Mouse (Mus musculus): ENCODE data around the gene Camsap2.

Camsap2 gene

DNA sequence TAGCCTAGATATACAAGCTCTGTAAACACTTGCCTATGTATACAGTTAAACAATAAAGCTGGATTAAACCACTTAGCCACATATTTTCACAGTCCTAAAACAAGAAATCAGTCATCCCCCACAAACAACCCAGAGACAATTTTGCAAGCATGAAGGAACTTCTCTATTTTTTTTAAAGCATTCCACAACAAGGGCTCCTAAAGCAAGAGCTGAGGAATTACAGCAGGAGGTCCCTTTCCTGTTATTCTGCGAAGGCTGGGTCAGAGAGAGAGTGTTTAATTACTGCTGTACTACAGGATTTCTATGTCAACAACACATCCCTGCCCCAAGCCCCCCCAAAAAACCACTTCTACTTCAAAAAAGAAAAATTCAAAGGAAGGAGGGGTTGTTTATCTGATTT, 1.6 kb downstream of the Camsap2 start:
- DNase-seq (ENCODE audit: low spot score): no peak

GRCm38 (mm10) chr1:136343727-136344126, 2.2 kb downstream of the Camsap2 start:
- no peak for DNase-seq (ENCODE audit: low spot score)

- DNase-seq (ENCODE audit: low spot score): no peak
Measured at GRCm38 (mm10) chr1:136340541-136340940, 5.4 kb downstream of the Camsap2 start.

DNA sequence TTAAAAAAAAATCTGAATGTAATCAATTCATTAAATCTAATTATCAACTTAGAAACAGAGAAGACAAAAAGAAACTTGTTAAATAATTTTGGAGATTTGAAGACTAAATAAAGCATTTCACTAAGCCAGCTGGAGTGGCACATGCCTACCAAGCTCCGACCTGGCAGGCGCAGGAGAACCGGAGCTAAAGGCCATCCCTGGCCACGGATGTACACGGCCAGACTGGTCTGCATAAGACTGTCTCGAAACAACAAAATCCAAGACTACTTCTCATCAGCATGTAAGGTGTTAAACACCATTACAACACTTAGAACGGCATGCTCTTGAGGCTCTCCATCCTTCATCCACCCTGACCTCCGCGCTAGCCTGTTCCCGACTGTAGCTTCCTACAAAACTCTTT, 11.2 kb downstream of the Camsap2 start:
- DNase-seq (ENCODE audit: low spot score): no peak

DNA sequence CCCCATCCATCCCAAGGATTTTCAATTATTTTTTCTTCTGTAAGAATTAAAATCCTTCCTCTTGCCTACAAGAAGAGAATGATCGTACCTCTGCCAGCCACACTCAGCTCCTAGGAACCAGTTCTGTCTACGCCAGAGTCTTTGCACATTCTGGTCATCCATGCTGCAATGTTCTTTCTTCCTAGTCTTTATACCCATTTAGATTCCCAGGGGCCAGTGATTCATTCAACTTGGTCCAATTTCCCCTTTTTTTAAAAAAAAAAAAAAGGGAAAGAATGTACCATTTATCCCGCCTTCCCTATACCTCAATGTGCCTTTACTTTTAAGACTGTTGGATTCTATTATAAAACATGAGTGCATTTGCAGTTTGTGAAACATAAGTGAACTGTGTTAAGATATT, 12.4 kb downstream of the Camsap2 start:
- DNase-seq (ENCODE audit: low spot score): no peak

- DNase-seq (ENCODE audit: low spot score): no peak
Measured at GRCm38 (mm10) chr1:136333071-136333470, 12.8 kb downstream of the Camsap2 start.

- DNase-seq (ENCODE audit: low spot score): no peak
Measured at GRCm38 (mm10) chr1:136331836-136332235, 14.1 kb downstream of the Camsap2 start.

DNA sequence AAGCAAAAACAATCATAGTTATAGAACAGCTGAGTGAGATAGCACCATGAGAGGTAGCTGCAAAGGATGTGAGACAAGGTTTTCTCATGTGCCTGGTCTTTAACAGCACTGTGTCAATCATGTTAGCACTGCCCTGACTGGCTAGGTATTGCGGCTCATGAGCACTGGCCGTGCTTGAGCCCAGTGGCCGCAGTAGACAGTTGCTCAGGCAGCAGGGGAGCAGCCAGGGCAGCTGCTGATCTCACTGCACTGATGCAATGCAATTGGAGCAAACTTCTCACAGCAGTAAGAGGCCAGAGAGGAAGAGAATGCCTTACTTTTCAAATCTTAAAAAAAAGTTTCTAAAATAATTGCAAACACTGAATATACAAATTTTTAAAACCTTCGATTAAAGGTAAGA, 16.5 kb downstream of the Camsap2 start:
- DNase-seq (ENCODE audit: low spot score): no peak

GRCm38 (mm10) chr1:136328640-136329039, 17.3 kb downstream of the Camsap2 start:
- DNase-seq (ENCODE audit: low spot score): no peak

GRCm38 (mm10) chr1:136327638-136328037, 18.3 kb downstream of the Camsap2 start:
- DNase-seq (ENCODE audit: low spot score): no peak

- DNase-seq (ENCODE audit: low spot score): no peak
Measured at GRCm38 (mm10) chr1:136325933-136326332, 20.0 kb downstream of the Camsap2 start.

- no peak for DNase-seq (ENCODE audit: low spot score)
Measured at GRCm38 (mm10) chr1:136322331-136322730, 23.6 kb downstream of the Camsap2 start.

DNA sequence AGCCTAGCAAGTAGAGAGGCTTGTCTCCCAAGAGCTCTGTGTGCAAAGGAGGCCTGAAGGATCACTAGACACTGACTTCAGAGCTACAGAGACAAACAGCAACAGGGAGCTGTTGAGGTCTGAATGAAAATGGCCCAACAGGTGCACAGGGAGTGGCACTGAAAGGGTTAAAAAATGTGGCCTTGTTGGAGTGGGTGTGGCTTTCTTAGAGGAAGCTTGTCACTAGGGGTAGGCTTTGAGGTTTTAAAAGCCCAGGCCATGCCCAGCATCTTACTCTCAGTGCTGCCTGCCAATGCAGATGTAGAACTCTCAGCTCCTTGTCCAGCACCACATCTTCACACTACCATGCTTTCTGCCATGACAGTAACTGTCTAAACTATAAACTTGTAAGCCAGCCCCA, 29.6 kb downstream of the Camsap2 start:
- DNase-seq (ENCODE audit: low spot score): no peak

- no peak for DNase-seq (ENCODE audit: low spot score)
Measured at GRCm38 (mm10) chr1:136309193-136309592, 36.7 kb downstream of the Camsap2 start.

DNA sequence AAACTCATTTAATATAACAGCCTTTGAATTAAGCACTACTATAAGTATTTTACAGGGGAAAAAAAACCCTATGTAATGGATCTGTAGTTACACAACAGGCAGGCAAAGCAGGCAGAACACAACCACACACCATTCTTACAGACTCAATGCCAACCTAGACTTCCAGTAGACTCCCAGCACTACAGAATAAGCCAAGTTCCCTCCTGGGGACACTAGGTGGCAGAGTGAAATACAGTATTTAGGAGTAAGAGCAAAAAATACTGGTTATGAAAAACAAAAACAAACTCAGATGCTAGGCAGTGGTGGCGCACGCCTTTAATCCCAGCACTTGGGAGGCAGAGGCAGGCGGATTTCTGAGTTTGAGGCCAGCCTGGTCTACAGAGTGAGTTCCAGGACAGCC, 39.5 kb downstream of the Camsap2 start:
- DNase-seq (ENCODE audit: low spot score): peak; percentile 45

DNA sequence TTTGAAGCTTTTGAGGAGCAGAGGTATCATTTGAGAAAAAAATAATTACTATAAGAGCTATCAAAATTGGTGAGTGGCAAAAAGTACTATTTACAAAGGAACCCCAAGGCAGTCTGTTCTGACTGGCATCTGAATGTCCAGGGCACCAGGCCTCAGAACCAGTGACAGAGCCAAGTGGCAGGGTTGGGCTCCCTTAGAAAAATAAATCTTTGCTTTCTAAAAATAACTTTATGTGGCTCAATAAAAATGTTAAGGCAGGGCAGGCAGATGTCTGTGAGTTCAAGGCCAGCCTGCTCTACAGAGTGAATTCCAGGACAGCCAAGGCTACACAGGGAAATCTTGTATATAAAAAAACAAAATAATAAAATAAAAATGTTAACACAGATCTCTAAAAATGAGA, 51.9 kb downstream of the Camsap2 start:
- DNase-seq (ENCODE audit: low spot score): no peak

- DNase-seq (ENCODE audit: low spot score): no peak
Measured at GRCm38 (mm10) chr1:136289803-136290202, 56.1 kb downstream of the Camsap2 start.

DNA sequence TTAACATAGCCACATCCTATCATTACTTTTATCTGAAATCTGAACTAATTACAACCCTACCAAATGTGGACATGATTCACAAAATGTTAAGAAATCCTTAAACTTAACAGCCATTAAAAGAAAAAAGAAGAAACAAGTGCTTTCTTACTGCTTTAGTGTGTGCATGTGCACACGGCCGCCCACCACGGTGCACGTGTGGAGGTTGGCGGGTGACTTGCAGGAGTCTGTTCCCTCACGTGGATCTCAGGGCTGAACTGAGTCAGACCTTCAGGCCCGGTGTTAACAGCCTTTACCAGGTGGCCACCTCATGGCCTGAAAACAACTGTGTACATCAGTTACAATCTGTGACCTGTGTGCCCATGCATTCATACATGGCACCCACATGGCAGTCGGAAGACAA, 68.5 kb downstream of the Camsap2 start:
- DNase-seq (ENCODE audit: low spot score): no peak

GRCm38 (mm10) chr1:136268224-136268623, 77.7 kb downstream of the Camsap2 start:
- no peak for DNase-seq (ENCODE audit: low spot score)

DNA sequence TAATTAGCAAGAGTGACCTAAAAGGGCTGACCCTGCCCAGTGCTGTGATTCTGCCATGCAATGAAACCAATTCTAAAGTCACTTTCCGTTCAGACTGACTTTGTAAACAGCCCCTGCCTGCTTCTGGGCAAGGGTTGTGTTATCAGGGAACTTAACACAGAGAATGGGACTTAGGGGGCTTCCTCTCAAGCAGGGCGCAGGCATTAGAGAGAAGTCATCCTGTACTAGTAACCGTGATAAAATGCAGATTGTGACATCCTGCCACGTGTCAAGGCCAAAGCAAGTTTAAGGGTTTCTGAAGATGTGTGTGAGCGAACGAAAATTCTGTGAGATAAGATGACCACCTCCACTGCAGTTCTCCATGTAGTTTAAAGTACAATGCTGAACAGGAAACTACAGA, 79.8 kb downstream of the Camsap2 start:
- DNase-seq (ENCODE audit: low spot score): no peak

- DNase-seq (ENCODE audit: low spot score): no peak
Measured at GRCm38 (mm10) chr1:136263355-136263754, 82.5 kb downstream of the Camsap2 start.

DNA sequence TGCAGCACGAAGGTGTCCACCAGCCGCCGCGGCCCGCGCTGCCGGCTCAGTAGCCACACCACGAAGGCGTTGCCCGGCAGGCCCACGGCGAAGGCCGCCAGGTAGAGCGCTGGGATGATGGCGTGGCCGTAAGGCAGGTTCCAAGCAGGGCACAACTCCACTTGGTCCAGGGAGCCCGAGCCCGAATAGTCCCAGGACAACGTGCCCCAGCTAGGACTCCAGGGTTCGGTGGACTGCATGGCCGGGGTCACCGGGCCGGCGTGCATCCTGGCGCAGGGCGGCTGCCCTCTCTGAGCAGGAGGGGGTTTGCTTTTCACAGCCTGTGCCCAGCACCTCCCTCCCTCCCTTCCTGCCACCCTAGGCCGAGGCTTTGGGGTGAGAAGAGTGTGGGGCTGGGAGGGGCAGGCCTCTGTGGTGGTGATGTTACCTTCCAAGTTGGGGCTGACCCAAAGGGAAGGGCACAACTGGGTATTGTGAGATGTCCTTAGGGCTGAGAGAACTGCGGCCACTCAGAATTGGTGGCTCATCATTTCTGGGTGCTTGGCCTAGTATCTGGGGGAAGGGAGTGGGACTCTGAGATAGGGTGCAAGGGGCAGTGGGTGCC, 85.2 kb downstream of the Camsap2 start, which contains the start of gene Gpr25:
Gpr25 (minus strand) TSS at position 239 of the 604 bp plus-strand sequence.
- DNase-seq (ENCODE audit: low spot score): no peak

DNA sequence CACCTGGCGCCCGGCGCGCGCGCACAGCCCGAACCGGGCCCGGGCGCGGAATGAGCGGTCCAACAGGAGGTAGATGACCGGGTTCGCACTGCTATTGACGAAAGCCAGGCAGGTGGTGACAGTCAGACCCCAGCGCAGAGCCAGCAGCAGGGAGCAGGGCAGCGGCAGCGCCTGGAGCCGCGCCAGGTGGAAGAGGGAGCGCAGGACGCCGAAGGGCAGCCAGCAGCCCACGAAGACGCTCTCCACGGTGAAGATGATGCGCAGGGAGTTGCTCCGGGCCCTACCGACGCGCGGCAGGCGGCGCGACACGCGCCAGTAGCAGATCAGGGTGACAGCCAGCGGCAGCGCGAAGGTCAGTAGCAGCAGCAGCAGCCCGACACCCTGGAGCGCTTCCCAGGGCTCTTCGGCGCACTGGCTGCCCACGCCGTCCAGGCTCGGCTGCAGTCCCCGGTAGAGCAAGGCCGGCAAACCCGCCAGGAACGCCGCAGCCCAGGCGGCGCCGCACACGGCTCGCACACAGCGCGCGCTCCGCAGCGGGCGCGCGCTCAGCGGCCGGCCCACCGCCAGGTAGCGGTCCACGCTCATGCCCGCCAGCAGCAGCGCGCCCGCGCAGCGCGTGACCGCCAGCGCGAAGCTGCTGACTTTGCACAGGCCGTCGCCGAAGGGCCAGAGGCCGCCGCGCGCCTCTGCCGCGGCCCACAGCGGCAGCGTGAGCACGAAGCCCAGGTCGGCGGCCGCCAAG, 85.8 kb downstream of the Camsap2 start:
- peak; percentile 61 for DNase-seq (ENCODE audit: low spot score)

DNA sequence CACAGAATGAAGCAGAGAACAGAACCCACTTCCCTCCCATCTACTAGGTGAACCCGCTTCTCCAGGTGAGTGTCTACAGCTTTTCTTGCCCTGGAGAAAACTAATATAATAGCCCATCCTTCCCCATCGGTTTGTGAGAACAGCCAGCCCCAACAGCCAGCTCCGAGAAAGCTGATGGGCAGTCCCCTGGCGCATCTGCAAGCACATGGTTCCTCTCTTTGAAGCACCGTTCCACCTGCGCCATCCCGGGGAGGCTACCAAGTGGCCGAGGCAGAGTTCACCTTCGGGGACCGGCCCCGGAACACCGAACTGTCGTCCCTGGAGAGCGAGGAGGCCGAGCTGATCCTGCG, 86.4 kb downstream of the Camsap2 start:
- no peak for DNase-seq (ENCODE audit: low spot score)
